Mouse (Mus musculus): ENCODE measurements around the gene Asap2.

Gene Asap2

DNA sequence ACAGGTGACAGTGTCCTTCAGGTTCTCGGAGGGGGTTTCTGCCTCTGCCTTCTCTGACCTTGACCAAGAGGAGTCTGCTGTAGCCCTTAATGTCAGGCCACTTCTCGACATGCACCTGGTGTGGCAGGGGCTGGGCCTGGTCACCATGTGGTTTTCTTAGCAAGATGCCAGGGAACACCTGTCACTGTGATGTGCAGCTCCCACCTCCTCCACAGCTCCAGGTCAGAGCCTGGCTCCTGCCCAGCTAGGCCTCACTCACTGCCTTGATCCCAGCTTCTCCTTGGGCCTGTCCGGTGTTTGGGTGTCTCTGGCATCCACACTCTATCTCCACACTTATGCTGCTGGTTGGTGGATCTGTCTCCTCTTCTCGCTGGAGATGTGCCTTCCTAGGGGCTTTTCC lies 142.8 kb downstream of the Asap2 start:
- no peak for DNase-seq (ENCODE audit: low read depth, low spot score)

DNA sequence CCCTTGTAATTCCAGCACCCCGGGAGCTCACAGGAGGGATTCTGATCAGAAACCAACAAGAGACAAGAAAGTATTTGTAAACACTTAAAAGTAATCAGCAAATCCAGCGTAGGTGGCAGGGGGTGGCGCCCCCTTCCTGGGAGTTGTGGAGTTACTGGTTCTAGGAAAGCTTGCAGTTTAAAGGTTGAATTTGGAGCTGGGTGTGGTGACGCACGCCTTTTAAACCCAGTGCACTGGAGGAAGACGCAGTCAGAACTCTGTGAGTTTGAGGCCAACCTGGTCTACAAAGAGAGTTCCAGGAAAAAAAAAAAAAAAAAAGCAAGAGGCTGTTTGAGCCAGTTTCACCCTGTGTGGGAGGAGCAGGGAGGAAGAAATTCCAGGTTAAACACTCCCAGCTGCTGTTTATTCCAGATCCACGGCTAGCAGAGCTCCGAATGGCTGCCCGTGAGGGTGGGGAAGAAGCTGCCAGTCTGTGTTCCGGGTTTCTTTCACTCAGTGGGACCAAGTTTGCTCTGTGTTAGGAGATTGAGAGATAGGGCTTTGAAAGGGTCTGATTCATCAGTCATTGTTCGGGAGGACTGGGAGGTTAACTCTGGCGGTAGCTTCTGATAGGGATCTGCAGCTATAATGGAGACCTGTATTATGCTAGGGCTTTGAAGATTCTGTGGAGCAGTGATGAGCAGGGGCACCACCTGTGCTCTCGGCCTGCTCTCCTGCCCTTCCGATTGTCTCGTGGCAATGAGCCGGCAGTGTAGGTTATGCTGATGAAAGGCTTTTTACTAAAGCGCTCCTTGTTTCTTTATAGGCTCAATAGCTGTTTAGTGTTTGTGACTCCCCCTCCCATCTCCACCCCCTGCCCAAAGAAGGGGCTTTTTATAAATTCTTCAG lies 144.0 kb downstream of the Asap2 start:
- DNase-seq (ENCODE audit: low read depth, low spot score), result no peak

DNA sequence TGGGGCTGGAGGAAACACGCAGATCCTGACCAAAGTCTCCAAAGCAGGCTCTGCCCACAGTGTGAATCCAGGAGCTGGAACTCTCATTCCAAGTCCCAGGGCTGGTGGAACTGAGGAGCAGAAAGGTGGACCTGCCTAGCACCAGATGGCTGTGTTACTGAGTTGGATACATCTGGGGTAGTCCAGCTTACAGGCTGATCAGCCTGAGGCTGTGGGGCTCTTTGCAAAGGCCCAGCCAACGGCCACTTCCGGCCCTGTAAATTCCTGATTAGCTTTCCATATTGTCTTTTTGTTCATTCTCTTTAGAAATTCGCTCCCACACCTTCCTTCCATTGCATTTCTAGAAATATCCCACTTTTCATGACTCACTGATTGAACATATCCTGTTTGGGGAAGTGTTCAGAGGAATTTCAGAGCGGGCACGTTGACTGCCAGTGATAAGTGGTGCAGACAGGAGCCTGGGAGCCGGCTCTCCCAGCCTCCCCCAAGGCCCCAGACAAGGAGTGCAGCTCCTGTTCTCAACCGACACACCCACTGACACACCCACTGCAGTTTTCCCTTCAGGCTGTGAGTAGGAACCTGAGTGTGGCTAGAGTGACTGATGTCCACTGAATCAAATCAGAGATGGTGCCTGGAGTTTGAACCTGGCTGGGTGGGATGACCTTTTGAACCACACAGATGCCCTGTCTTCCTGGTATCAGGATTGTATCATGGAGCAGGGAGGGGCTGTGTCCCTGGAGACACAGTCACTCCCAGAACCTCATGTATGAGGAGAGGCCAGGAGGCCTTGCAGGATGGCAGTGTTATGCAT lies 145.6 kb downstream of the Asap2 start:
- no peak for DNase-seq (ENCODE audit: low read depth, low spot score)

DNA sequence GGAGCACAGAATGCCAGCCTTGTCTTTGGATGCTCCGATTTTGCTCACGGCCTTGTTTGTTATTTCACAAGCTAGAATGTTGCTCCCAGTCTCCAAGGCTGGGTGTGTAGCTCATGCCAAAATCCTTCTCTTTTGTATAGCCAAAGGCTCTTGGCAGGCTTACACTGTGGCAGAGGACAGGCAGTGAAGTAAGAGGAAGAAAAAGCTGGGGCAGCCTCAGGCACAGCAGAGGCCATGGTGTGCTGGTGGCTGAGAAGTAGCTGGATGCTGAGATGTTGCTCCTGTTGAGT lies 146.1 kb downstream of the Asap2 start:
- no peak for DNase-seq (ENCODE audit: low read depth, low spot score)

DNA sequence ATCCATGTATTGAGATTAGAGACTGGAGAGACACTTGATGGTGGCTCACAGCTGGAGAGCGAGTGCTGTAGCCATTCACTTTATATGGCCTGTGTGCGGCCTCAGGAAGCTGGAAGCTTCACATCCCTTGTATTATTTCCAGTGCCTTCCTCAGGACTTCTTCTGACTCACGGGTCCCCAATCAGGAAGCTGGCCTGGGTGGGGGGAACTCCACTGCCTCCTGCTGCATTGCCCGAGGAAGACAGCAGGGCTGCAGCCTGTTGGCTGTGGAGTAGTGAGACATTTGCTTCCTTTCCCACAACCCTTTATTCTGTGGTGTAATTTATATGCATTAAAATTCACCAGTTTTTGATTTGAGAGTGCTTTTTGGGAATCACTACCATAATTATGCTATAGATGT lies 149.3 kb downstream of the Asap2 start:
- DNase-seq (ENCODE audit: low read depth, low spot score), result no peak

DNA sequence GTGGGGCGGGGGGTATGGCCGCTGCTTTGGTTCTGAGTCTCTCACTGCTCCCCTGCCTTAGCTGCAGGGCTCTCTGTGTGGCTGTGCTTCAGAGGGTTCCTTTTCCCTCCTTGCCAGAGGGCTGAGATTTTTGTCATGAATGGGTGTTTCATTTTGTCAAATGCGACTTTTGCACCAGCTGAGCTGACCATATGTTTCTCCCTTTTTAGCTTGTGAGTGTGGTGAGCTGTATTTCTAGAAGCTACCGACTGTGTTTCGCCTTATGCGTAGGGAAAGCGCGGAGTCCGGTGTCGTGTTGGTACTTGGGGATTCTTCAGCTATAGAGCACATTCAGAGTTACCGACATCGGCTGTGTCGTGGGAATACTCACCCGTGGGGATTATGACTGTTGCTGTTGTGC lies 149.9 kb downstream of the Asap2 start:
- DNase-seq (ENCODE audit: low read depth, low spot score), result no peak

DNA sequence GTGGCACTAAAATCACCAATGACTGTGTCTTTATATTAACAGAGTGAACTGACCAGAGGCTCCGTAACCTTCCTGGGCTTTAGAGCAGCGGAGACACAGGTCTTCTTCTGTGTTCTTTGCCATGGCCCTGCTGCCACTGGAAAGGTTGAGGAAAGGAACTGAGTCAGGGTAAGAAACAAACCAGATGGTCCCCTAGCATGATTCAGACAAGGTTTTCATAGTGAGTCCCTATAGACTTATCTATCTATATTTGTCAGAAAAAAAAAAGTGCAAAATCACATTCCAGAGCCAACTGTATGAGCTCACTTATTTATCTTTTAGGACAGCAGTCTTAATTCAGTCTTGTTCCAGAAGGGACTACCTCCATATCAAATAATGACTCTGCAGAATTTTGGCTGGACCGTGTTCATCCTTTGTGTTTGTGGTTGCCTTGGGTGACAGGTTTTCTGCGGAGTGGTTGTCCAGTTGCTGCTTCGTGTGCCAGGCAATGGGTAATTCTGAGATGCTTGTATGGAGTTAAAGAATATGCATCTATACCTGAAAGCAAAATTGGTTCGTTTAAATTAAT lies 150.6 kb downstream of the Asap2 start:
- DNase-seq (ENCODE audit: low read depth, low spot score), result no peak

DNA sequence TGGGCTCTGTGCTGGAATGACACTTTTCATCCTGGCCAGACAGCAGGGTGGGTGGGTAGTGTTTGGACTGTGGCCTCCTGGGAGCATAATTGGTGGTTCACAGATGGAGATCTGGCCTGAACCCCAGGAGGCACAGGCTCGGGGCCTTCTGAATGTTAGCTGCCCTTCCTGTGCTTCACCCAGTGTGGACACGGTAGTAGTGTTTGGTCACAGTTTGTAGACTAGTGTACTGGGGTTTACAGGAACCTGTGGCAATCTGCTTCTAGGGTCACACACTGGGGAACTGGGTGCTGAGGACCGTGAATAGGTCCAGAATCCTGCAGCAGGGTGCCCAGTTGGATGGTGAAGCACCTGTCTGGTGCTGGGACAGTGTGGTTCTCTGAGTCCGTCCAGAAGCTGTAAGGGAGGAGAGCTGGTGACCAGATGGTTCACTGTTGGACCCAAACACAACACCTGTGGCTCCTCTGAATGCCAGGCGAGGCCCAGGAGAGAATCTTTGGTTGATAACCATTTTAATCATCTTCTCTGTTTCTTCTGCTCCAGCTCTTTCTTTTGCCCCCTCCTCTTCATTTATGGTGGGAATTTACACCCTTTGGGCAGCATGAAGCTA lies 151.5 kb downstream of the Asap2 start:
- DNase-seq (ENCODE audit: low read depth, low spot score), result no peak

DNA sequence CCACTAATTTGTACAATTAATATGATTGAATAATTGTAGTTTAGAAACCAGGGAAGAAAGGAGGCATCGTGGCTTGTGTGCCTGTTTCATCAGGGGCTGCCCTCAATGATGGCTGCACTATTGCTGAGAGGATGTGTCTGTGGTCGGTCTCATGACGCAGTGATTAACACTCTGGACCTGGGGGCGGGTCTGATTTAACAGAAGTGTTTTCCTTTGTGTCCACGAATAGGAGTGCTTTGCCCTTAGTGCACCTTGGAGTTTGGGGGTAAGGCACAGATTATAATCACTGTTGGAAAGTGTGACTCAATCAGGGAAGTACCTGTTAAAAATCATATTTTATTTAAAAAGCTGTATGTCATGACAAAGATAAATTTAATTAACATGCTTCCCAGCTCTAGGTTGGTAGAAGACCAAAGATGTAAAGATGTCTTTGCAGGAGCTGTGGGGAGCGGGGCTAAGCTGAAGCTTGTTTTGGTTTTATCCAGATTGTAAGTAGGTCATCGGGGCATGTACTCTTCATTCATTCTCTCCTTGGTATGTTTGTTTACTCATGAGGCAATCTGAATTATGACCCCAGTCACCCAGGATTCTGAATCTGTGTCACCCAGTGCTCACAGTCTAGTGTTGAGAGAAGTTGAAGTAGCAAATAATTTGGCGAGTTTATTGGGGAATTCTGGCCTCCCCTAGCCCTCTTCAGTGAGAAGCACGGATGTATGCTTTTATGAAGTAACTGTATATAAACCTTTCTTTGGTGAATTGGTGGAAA lies 152.4 kb downstream of the Asap2 start:
- no peak for DNase-seq (ENCODE audit: low read depth, low spot score)

DNA sequence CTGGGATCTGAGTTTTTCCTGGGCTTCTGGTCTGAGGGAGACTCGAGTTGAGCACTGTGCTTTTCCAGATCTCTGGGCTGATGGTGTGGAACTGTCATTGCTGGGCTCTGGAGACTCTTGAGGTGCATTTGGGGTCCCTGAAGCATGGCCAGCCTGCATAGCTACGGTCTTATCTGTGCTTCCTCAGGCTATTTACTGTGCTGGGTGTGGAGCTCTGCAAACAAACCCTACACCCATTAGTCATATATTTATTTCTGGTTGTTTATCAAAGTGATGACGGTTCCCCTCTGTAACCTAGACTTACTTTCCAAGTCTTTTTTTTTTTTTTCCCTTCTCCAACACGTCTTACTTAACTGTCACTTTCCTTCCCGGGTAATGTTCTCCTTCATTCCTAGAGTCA lies 154.3 kb downstream of the Asap2 start:
- DNase-seq (ENCODE audit: low read depth, low spot score), result no peak

DNA sequence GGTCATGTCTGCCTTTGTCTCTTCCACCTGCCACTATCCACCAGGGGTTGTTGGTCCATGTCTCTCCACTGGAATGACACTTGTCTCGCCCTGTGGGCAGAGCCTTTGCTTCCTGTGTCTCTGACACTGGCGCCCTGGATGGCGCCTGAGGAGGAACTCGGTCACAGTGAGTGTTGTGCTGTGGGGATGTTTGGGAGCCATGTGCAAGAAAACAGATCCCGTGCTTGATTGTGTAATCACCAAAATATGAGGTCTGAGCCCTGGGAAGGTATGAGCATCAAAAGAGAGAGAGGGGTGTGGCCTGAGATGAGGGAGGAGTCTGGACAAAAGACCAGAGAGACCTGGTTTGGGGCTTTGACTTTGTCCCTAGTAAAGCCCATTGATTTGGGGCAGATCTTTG lies 154.8 kb downstream of the Asap2 start:
- DNase-seq (ENCODE audit: low read depth, low spot score), result no peak

DNA sequence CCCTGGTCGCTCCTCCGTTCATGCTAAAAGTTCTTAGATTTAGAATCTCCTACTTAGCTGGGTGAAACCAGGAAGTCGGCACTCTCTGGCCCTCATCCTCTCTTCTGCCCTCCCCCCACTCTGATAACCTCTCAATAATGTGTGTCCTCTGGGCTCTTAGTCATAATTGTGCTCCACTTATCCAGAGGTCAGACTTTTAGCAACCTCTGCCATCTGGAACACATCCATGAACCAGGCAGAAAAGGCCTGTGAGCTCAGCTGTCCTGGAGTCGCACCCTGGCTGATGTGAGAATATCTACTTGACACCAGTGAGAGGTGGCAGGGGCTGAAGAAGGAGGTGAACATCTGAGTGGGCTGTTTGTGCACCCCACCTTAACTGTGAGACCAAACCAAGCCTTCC lies 156.6 kb downstream of the Asap2 start:
- DNase-seq (ENCODE audit: low read depth, low spot score), result no peak

DNA sequence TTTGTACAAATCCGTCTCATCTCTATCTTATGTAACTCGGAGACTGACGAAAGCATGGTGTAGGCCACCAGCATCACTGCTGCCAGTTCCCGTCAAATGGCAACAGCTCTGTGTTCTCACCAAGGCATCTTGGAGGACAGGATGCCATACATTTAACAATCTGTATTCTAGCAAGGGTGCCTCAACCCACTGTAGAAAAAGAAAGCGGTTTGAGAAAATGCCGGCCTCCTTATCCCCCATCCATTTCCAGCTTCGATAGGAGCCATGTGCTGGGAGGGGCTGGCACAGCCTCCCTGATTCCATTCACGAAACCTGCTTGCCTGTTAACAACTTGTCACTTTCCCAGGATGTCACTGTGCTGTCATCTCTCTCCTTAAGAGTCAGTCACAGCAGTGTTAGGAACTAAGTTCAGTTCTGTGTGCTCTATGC lies 163.0 kb downstream of the Asap2 start:
- no peak for DNase-seq (ENCODE audit: low read depth, low spot score)

DNA sequence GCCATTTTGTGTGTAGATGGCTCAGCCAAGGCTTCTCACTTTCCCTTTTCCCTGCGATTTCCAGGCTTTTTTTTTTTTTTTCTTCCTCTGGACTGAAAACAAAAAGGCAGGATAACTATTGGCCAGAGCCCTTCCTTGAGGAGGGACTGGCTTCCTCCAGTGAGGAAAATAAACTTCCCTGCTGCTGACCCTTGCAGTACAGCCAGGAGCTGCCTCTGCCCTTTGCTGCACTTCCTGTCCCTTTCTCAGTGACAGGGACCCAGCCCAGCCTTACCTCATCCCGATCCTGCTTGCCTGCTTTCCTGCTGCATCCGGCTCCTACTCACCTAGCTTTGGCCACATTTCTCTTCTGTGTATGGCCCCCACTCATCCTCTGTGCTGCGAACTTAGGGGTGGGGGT lies 164.8 kb downstream of the Asap2 start:
- no peak for DNase-seq (ENCODE audit: low read depth, low spot score)

DNA sequence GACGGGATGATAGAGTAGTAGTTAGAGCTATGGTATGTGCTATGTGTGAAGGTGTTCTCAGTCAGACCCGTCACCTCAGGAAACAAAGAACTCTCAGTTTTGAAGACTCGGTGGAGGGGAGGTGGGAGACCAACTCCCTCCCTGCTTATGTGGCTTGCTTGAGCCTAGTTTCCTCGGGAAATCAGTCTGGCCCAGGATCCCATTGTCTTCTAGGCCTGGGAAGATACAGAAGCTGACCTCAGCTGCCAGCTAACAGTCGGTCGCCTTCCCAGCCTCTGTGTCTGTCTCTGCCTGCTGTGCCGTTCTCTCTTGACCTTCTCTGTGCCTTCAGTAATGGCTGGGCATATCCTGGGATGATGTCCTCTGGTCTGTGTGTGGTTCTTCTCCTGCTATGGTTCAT lies 169.0 kb downstream of the Asap2 start:
- no peak for DNase-seq (ENCODE audit: low read depth, low spot score)

DNA sequence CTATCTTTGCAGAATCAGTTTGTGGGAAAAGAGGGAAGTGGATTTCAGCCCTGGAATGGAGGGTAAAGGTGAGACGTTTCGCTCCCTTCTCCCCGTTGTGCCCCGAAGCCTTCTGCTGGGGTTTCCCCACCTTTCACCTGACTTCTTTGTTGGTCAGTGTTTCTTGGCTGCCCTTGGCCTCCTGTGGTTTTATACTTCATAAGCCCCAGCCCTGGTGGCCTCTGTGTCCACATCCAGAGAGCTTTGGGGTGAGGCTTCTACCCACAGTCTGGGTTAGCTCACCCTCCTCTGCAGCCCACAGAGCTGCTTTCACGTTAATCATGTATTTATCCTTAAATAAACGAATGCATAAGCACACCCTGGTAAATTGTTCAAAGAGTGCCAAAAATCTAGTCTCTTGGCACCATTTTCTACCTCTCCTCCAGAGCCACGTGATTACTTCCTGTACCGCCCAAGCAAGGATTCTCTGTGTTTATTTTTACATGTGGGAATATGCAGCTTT lies 170.1 kb downstream of the Asap2 start:
- DNase-seq (ENCODE audit: low read depth, low spot score), result no peak

DNA sequence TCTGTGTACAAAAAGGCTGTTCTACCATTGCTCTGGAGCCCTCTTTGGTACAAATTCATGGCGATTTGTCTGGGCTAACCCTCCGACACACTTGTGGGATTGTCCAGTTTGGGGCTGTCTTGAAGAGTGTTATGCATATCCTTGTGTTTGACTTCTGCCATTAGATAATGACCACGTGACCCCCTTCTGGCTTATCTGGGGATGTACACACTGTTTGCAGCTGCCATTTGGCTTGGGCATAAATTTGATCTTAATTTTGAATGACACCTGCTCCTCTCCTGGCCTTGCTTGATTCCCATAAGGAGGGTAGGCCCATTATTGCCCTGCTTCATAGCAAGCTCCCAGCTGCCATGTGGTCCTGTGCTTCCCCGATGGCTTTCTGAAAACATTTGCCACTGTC lies 171.6 kb downstream of the Asap2 start:
- DNase-seq (ENCODE audit: low read depth, low spot score), result no peak

DNA sequence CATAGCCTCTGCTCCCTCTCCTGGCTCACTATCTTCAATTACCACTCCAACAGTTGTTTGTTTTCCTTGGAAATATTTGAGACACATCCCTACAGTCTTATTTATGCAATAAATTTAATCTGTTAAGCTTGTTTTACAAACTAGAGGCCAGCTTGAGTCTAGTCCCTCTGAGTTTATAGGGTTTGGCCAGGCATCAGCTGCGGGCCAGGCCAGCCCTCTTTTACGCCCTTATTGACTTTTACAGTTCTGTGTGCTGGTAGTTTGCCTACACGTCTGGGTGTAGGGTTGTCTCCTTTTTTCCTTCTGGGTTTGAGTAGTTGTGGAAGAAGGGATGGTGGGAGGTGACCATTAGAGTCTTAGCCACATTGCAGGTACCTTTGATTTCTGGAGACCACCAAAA lies 173.4 kb downstream of the Asap2 start:
- DNase-seq (ENCODE audit: low read depth, low spot score), result no peak

DNA sequence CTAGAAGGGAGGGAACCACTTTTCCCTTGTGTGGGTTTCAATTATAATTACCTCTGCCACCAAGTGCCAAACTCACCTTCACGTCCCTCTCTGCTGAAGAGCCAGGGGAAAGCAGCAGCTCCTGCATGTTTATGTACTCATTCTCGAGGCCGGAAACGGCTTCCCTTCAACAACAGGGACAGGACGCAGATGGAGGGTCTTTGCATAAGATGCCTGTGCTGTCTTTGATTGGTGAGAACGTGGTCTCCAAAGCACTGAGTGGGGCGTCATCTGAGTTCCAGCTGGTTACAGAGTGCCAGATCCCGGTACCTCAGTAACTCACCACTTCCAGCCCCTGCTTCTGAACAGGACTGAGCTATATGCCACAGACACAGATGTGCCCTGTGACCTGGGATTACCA lies 174.0 kb downstream of the Asap2 start:
- no peak for DNase-seq (ENCODE audit: low read depth, low spot score)

DNA sequence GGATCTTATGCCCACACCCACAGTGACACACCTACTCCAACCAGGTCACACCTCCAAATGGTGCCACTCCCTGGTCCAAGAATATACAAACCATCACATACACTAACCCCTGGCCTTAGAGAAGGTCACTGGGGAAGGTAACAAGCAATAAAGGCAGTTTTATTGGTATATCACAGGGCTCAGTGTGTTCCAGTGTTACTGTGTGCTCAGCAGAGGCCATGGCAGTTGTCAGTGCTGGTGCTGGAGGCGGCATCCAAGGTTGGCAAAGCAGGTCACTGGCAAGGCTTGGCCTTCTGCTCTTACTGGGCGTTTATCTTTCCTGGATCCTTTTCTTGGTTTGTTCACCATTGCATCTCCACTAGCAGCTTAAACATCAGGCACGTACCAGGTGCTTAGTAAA lies 174.9 kb downstream of the Asap2 start:
- no peak for DNase-seq (ENCODE audit: low read depth, low spot score)

DNA sequence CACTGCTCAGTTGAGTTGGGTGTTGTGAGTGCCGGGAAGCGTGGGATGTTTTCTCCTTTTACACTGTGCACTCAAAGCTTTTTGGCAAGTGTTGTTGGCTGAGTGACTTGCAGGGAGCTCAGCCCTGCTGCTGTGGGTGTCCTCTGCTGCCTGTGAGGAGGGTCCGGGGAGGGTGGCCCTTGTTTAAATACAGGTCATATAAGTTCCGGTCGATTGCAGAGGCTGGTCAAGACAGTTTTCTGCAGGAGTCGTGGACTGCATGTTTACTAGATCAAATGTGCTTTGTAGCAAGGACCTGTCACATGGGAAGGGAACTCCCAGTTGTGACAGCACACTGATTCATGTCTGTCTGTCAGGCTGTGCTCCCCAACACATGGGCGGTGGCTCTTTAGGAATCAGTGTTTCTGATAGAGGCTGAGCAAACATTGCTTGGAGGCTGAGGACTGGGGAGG lies 175.7 kb downstream of the Asap2 start:
- DNase-seq (ENCODE audit: low read depth, low spot score), result no peak

Measured in retina, postnatal 7 days (tissue).